Mouse (Mus musculus) right cerebral cortex, postnatal 14 days (tissue): Measurements from ENCODE around the gene Gm49510.

Source experiments
- DNase-seq: peaks from one replicate; pipeline ENCODE4 v3.0.0; 2022

The Gm49510 gene

DNA sequence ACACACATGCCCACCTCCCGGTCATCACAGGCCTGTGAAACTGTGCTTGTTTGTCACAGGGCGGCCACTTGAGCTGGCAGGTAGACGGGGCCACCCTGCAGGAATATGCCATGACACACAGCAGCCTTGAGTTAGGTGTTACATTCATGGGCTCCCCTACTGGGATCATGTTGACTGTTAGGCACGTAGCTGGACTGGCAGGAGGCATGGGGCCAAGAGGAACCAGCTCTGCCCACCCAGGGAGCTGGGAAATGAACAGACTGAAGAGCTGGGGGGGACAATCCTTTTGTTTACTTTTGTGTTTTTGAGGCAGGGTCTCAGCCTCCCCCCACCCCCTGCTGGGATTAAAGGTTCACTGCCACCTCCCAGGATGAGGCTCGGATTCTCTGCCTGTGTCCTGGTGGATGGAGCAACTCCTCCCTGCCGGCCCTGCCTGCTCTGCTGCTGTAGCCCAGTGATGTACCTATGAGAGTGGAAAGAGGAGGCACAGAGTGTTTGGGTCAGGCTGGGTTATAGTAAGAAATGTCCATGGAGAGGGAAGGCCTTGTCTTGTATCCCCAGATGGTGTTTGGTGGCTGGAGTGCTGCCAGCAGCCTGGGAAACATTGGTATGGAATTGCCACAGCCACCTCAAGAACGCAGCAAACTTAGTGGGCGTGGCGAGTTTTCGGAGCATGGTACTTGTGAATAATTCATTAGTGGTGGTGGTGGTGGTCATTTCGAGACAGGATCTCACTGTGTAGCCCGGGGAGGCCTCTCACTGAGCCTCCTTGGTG, 16.8 kb downstream of the Gm49510 start:
- DNase-seq, result peak; percentile 62

GRCm38 (mm10) chr15:78918126-78918525, 18.7 kb downstream of the Gm49510 start:
- DNase-seq, result no peak

DNA sequence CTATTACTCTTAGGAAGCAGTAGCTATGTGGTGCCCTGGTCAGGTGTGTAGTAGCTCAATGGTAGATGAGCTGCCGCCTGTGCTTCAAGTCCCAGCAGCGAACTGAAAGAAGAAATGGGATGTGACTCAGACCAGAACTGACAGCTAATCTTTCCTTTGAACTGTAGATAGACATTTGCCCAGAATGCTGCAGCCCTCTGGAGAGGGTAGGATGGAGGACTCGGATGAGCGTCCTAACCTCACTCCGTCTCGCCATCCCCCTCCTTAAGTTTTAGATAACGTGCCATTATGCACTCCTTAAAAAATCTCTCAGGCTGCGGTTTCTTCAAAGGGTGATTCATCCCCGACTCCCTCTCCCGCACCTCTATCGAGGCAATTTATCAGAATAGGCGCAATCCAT, 20.4 kb downstream of the Gm49510 start:
- no peak for DNase-seq

DNA sequence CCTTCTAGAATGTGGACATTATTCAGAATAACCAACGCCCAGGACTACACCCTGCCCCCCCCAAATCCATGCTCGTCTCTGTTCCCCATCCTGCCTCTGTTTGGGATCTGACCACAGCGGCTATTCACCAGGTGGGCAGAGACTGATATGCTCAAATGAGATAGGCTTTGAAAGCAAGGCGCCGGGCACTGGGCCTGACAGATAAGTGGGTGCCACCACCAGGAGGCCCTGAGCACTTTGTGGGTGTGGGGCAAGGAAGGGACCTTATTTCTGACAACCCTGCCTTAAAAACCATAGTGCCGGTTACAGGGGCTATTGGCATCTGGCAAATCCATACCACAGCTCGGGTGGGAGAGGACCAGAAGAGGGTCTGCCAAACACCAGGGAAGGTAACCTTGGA, 23.2 kb downstream of the Gm49510 start:
- DNase-seq, result no peak

DNA sequence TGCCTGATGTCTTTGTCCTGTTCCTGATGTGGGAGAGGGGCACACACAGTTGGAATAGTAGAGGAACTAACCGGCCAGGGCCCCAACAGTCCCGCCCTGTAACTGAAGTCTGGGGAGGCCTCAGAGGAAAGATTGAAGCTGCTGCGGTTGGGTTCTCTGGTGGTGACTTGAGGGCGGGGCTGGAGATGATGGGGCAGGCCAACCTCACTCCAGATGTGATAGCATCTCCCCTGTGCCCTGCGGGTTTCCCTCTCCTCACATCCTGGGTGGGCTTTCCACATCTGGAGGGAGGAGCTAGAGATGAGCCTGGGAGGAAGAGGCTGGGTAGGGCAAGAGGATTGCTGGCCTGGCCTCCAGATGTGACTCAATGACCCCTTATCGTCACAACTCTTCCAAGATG, 24.1 kb downstream of the Gm49510 start:
- no peak for DNase-seq

- DNase-seq, result no peak
Measured at GRCm38 (mm10) chr15:78925129-78925528, 25.7 kb downstream of the Gm49510 start.

DNA sequence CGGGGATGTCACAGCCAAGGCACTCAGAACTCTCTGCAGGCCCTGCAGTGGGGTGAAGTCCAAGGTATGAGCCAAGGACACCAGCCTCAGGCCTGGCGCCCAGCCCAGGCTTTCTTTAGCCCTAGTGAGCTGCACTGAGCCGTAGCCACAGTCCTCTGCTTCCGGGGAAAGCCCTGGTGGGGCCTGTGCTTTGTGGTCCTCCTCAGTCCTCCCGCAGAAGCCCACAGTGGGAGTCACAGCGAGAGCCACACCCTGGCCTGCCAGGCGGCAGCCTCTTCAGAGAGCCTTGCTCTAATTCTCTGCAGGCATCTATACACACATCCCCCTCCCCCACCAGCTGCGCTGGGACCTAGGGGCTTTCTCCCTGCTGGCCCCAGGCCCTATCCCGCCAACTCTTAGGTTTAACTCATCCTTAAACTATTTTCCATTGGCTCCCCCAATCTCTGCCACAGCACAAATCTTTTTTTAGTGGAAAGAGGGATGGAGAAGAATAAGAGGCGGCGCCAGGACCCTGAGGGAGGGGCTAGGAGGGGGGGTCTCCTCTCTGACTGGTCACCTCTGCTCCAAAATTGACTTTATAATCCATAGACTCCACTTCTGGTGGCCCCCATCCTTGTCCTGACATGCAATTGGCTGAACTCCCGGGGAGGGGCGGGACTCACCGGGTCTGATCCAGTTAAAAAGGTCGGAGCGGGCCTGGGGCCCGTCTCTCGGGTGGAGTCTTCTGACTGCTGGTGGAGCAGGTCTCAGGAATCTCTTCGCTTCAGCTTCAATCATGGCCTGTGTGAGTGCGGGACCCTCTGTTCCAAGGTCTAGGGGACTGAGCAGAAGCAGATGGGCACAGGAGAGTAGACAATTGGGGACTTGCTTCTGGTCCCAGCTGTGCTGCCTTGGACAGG, 26.8 kb downstream of the Gm49510 start, which contains the start of gene Lgals1:
Gene Lgals1 (plus strand): TSS at position 705 of the 899 bp plus-strand sequence.
- peak; percentile 60 for DNase-seq

- peak; percentile 9 for DNase-seq
Measured at GRCm38 (mm10) chr15:78927021-78927787, 27.7 kb downstream of the Gm49510 start.

DNA sequence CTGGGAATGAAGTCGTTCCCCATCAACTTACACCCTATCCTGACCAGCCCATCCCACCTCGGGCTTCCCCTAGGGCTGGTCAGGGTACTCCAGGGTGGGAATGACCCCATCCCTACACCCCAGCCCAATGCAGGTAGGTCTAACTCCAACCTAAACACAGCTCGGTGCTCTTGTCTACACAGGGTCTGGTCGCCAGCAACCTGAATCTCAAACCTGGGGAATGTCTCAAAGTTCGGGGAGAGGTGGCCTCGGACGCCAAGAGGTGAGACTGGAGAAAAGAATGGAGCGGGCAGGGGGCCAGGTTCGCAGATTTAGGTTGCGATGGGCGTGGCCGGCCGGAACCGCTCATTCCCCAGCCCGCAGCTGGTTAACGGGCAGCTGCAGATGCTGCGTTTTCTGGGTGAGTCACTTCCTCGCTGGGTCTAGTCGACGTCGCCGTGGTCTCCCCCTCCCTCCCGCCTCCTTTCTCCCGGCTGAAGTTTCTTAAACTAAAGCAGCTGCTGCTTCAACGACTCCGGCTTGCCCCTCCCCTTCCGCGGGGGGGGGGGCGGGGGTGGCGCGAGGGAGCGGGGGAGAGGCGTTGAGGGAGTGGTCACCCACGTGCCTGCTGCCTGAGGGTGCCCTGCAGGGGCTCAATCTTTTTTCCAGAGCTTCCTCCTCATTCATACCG, 28.5 kb downstream of the Gm49510 start:
- DNase-seq, result peak; percentile 61

GRCm38 (mm10) chr15:78928539-78928938, 29.1 kb downstream of the Gm49510 start:
- peak; percentile 3 for DNase-seq

GRCm38 (mm10) chr15:78930192-78930706, 30.8 kb downstream of the Gm49510 start:
- no peak for DNase-seq

- no peak for DNase-seq
Measured at GRCm38 (mm10) chr15:78930801-78931426, 31.4 kb downstream of the Gm49510 start.

- no peak for DNase-seq
Measured at GRCm38 (mm10) chr15:78931577-78931976, 32.1 kb downstream of the Gm49510 start.

GRCm38 (mm10) chr15:78934784-78935320, 35.4 kb downstream of the Gm49510 start, which contains the start of gene Nol12:
Gene Nol12, plus strand, starts transcription at chr15:78934933.
- DNase-seq, result peak; percentile 81

DNA sequence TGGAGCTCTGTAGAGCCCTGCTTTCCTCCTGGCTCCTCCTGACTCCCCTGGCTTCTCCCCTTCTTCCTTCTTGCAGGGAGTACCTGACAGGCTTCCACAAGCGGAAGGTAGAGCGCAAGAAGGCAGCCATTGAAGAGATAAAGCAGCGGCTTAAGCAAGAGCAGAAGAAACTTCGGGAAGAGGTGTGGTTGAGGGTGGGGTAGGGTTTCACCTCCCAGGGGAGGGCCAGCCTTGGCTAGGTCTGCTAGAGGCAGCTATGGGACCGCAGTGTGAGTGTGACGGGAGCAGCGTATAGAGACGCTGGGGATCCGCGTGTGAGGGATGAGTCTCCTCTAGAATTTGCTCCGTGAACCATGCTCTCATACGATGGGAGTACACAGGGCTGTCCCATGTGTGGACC, 36.9 kb downstream of the Gm49510 start:
- no peak for DNase-seq

DNA sequence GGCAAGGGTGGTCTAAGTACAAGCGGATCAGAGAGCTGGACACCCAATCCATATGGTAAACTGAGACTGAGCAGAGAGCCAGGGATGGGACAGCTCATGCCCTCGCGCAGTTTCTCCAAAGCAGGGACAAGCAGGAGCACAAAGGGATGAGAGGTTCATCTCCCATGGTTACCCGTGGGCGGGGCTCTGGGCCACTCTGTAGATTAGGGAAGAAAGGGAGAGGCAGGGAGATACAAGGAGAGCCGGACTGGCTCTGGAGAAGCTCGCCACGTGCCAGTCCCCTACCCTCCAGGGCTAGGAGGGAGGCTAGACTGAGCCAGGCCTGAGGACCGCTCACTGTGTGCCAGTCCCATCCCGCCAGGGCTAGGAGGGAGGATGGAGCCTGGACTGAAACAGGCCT, 37.8 kb downstream of the Gm49510 start:
- no peak for DNase-seq

DNA sequence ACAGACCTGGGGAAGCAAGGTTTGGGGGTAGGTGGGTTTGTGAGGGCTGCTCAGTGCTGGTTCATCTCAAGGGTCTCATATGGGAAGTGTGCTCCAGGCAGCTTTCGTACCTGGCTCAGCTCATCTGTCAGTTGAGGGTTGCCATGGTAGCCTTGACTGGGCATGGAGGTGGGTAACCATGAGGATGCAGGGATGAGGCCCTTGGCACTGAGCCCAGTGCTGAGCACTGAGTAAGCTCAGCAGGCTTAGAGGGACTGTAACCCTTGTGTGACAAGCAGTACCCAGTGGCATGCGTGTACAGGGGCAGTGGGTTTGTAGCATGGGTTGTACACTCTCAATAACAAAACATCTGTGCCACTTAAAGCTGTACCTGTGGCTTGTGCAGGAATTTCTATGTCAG, 38.5 kb downstream of the Gm49510 start:
- no peak for DNase-seq

DNA sequence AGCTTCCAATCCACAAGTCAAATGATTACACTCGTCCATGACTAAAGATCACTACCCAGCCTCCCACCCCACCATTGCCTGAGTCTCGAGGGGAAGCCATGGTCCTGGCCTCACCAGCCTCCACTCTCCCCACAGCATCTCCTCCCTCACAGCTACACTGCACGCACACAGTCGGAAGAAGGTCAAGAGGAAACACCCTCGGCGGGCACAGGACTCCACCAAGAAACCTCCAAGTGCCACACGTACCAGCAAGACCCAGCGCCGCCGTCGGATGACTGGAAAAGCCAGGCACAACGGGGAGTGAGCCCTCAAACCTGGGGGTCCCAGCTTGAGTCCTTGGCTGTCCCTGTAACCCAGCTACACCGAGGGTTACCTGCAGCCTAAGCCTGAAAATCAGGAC, 40.9 kb downstream of the Gm49510 start:
- DNase-seq, result no peak

- peak; percentile 72 for DNase-seq
Measured at GRCm38 (mm10) chr15:78942663-78943062, 43.2 kb downstream of the Gm49510 start.

GRCm38 (mm10) chr15:78946232-78946631, 46.8 kb downstream of the Gm49510 start:
- no peak for DNase-seq

GRCm38 (mm10) chr15:78947657-78948056, 48.2 kb downstream of the Gm49510 start, which contains the start of gene Triobp:
Gene Triobp, plus strand, starts transcription at chr15:78947724.
- DNase-seq, result peak; percentile 80
